Mouse (Mus musculus): ENCODE measurements around the gene Cd28.

DNA sequence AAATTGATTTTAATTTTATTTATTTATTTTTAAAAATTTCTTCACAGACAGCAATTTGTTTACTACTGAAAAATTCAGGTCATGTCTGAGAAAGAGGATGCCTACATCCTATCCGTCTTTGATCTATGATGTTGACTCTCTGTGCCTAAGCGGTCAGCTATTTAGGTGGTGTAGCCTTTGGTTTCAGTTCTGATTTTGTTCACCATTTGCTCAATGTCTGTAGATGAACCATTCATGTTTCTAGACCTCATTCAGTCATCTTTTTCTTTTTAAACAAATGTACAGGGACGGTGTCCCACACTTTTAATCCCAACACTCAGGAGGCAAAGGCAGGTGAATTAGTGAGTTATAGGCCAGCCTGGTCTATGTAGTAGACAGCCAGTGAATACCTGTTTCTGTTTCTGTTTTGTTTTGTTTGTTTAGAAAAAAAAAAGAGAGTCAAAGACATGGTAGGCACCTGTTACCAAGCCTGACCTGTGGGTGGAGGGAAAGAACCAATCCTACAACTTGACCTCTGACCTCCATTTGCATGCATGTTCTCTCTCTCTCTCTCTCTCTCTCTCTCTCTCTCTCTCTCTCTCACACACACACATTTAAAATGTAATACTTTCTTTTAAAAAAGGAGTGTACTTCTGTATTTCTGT, 45.0 kb downstream of the Cd28 start:
- TF ChIP-seq POLR2A (IDR thresholded peaks at IDR 0.05; ENCODE audit: insufficient read depth, low read depth, low read length) (no peak), CTCF (IDR thresholded peaks at IDR 0.05; ENCODE audit: insufficient read depth, low read depth, low read length) (no peak)

Data from olfactory bulb, adult 2 months (tissue).